Mouse (Mus musculus) layer of hippocampus, postnatal 10 days (tissue): ENCODE results near the gene Fzd7. TPM values are rescaled to one million over a fixed set of nuclear protein-coding genes. Genes with fewer than 3 reads are reported as not detected.
A peak's percentile ranks its signal among the peaks of the same experiment; 100 is the strongest.

ENCODE experiments used
- DNase-seq, 2 experiments: peaks; one replicate each; pipeline ENCODE4 v3.0.0; 2021; ENCODE audit warnings: low spot score in 2 of 2
- total RNA-seq, 2 experiments: library from RNA; stranded (reverse); gene quantifications; 2 replicates each; pipeline ENCODE4 v1.2.3; 2021

The Fzd7 gene
- total RNA-seq, 2 experiments from 2014 or later, result 5.8 to 6.5 TPM

GRCm38 (mm10) chr1:59470766-59471165 is 11.5 kb upstream of the Fzd7 start:
- no peak for DNase-seq

- DNase-seq, result no peak
These were observed 9.7 kb upstream of the Fzd7 start for GRCm38 (mm10) chr1:59472368-59473180.

GRCm38 (mm10) chr1:59473181-59473555 is 9.1 kb upstream of the Fzd7 start:
- no peak for DNase-seq

GRCm38 (mm10) chr1:59475618-59476017 is 6.6 kb upstream of the Fzd7 start:
- DNase-seq, result no peak

GRCm38 (mm10) chr1:59478911-59479310 is 3.3 kb upstream of the Fzd7 start:
- DNase-seq, result no peak

- DNase-seq, result no peak
These were observed 1.3 kb upstream of the Fzd7 start for GRCm38 (mm10) chr1:59480821-59481455.

- peak; percentile 84 to 91 for DNase-seq
These were observed 550 bp upstream of the Fzd7 start for GRCm38 (mm10) chr1:59481456-59482291.

GRCm38 (mm10) chr1:59482696-59483520 is 684 bp downstream of the Fzd7 start:
- peak; percentile 26 to 54 for DNase-seq

- peak; percentile 73 to 84 for DNase-seq
These were observed 1.5 kb downstream of the Fzd7 start for GRCm38 (mm10) chr1:59483521-59484245.

GRCm38 (mm10) chr1:59484314-59484713 is 2.1 kb downstream of the Fzd7 start:
- peak in 1 of 2 experiments; percentile 29 for DNase-seq

GRCm38 (mm10) chr1:59484791-59485785 is 2.9 kb downstream of the Fzd7 start:
- peak in 1 of 2 experiments; percentile 21 for DNase-seq

GRCm38 (mm10) chr1:59485803-59486202 is 3.6 kb downstream of the Fzd7 start:
- DNase-seq, result no peak

GRCm38 (mm10) chr1:59487651-59488051 is 5.4 kb downstream of the Fzd7 start:
- DNase-seq, result no peak

GRCm38 (mm10) chr1:59488481-59488880 is 6.3 kb downstream of the Fzd7 start:
- DNase-seq, result no peak

- no peak for DNase-seq
These were observed 6.8 kb downstream of the Fzd7 start for GRCm38 (mm10) chr1:59488991-59489390.

- no peak for DNase-seq
These were observed 9.3 kb downstream of the Fzd7 start for GRCm38 (mm10) chr1:59491517-59491916.

- no peak for DNase-seq
These were observed 10.2 kb downstream of the Fzd7 start for GRCm38 (mm10) chr1:59492432-59492831.

- DNase-seq, result no peak
These were observed 13.7 kb downstream of the Fzd7 start for GRCm38 (mm10) chr1:59495970-59496369.
